Mouse (Mus musculus) R1 (cell line): ENCODE results near the gene Nwd2.

Experiments used
- DNase-seq: peaks from one replicate; pipeline ENCODE4 v3.0.0-alpha.2; 2018; ENCODE audit warnings: low read depth, low spot score

Nwd2 gene

GRCm38 (mm10) chr5:63755092-63755761 is 106.3 kb downstream of the Nwd2 start:
- peak; percentile 76 for DNase-seq

- DNase-seq, result no peak
Measured at GRCm38 (mm10) chr5:63755938-63756337, 107.0 kb downstream of the Nwd2 start.

- DNase-seq, result no peak
Measured at GRCm38 (mm10) chr5:63765886-63766285, 117.0 kb downstream of the Nwd2 start.

- DNase-seq, result peak; percentile 71
Measured at GRCm38 (mm10) chr5:63766715-63767114, 117.8 kb downstream of the Nwd2 start.

GRCm38 (mm10) chr5:63767464-63767863 is 118.6 kb downstream of the Nwd2 start:
- DNase-seq, result no peak

GRCm38 (mm10) chr5:63768220-63768619 is 119.3 kb downstream of the Nwd2 start:
- no peak for DNase-seq

GRCm38 (mm10) chr5:63772971-63773370 is 124.1 kb downstream of the Nwd2 start:
- DNase-seq, result no peak

GRCm38 (mm10) chr5:63773603-63774002 is 124.7 kb downstream of the Nwd2 start:
- no peak for DNase-seq

- DNase-seq, result no peak
Measured at GRCm38 (mm10) chr5:63788156-63788826, 139.4 kb downstream of the Nwd2 start.

- peak; percentile 90 for DNase-seq
Measured at GRCm38 (mm10) chr5:63811819-63812508, 163.1 kb downstream of the Nwd2 start, which contains the start of gene 0610040J01Rik. Gene 0610040J01Rik (plus strand): TSS chr5:63812363.

GRCm38 (mm10) chr5:63812509-63812865 is 163.6 kb downstream of the Nwd2 start:
- no peak for DNase-seq

GRCm38 (mm10) chr5:63816643-63817042 is 167.7 kb downstream of the Nwd2 start:
- no peak for DNase-seq

- no peak for DNase-seq
Measured at GRCm38 (mm10) chr5:63817270-63817669, 168.4 kb downstream of the Nwd2 start.

- DNase-seq, result no peak
Measured at GRCm38 (mm10) chr5:63818975-63819374, 170.1 kb downstream of the Nwd2 start.

- DNase-seq, result no peak
Measured at GRCm38 (mm10) chr5:63819519-63819918, 170.6 kb downstream of the Nwd2 start.

- DNase-seq, result peak; percentile 16
Measured at GRCm38 (mm10) chr5:63821176-63821575, 172.3 kb downstream of the Nwd2 start.

- no peak for DNase-seq
Measured at GRCm38 (mm10) chr5:63821860-63822259, 173.0 kb downstream of the Nwd2 start.

- DNase-seq, result no peak
Measured at GRCm38 (mm10) chr5:63823362-63824332, 174.7 kb downstream of the Nwd2 start.

- no peak for DNase-seq
Measured at GRCm38 (mm10) chr5:63824599-63825350, 175.9 kb downstream of the Nwd2 start.

- no peak for DNase-seq
Measured at GRCm38 (mm10) chr5:63825881-63826280, 177.0 kb downstream of the Nwd2 start.

GRCm38 (mm10) chr5:63827006-63827405 is 178.1 kb downstream of the Nwd2 start:
- DNase-seq, result no peak
